Mouse (Mus musculus): ENCODE measurements around the gene Cps1. TPM values are rescaled to one million over a fixed set of nuclear protein-coding genes. Genes with fewer than 3 reads are reported as not detected.

Cps1 gene
- total and polyA plus RNA-seq, 3 experiments: 0.05 to 0.13 TPM; not detected in 1

GRCm38 (mm10) chr1:67267972-67268371, 145.1 kb downstream of the Cps1 start:
- Histone ChIP-seq H3K4me2 (ENCODE audit: insufficient read depth, low read depth, poor library complexity, severe bottlenecking) (no peak overlapping the region), H3K9me3 (replicated peaks; ENCODE audit: low read length) (no peaks in the 10 kb centered on the region), H3K36me3 (replicated peaks in 1 of 2; ENCODE audit: control insufficient read depth in 1 of 2, insufficient read depth in 1 of 2, low read length in 1 of 2) (no peaks in the 10 kb centered on the region), H3K79me2 (replicated peaks; ENCODE audit: control insufficient read depth, extremely low read depth, insufficient read depth, poor library complexity, severe bottlenecking) (no peaks in the 10 kb centered on the region), H3K27me3 (replicated peaks) (no peaks in the 10 kb centered on the region), H3K4me1 (ENCODE audit: control insufficient read depth in 1 of 2, insufficient read depth in 2 of 2) (peaks cover 0 to 3% of the 10 kb centered on the region in 2 experiments; a peak in 1 of 4 replicates), H3K9ac (ENCODE audit: insufficient read depth, low read depth) (no peak overlapping the region), H3K4me3 (replicated peaks in 1 of 3; ENCODE audit: low read depth in 2 of 3, low read length in 2 of 3, poor library complexity in 1 of 3) (no peak overlapping the region), H3K27ac (ENCODE audit: insufficient read depth, low read depth) (no peak overlapping the region)
- DNase-seq (ENCODE audit: extremely low read depth): no peak
- TF ChIP-seq ETS1 (conservative IDR thresholded peaks at IDR 0.05; ENCODE audit: low read depth, low read length) (no peak), ZNF384 (IDR thresholded peaks at IDR 0.05; ENCODE audit: low read depth, low read length) (no peak), ZC3H11A (IDR thresholded peaks at IDR 0.05; ENCODE audit: low read depth, low read length) (no peak), MYC (IDR thresholded peaks at IDR 0.05; ENCODE audit: low read depth, low read length) (no peak), MEF2A (IDR thresholded peaks at IDR 0.05; ENCODE audit: borderline replicate concordance, low read depth, low read length) (no peak), BHLHE40 (IDR thresholded peaks at IDR 0.05; ENCODE audit: low read depth, low read length) (no peak), CTCF (conservative IDR thresholded peaks at IDR 0.05 in 1 of 2, IDR thresholded peaks at IDR 0.05 in 1 of 2; ENCODE audit: low read depth in 2 of 2, low read length in 2 of 2) (no peak), TBP (conservative IDR thresholded peaks at IDR 0.05; ENCODE audit: low read depth, low read length) (no peak), RCOR1 (conservative IDR thresholded peaks at IDR 0.05; ENCODE audit: low read depth, low read length) (no peak), SIN3A (IDR thresholded peaks at IDR 0.05; ENCODE audit: low read length) (no peak), NRF1 (IDR thresholded peaks at IDR 0.05; ENCODE audit: low read depth, low read length) (no peak), CHD1 (IDR thresholded peaks at IDR 0.05; ENCODE audit: low read depth, low read length) (no peak), GABPA (IDR thresholded peaks at IDR 0.05; ENCODE audit: insufficient replicate concordance, low read depth, low read length) (no peak), ELF1 (IDR thresholded peaks at IDR 0.05; ENCODE audit: low read depth, low read length) (no peak), POLR2AphosphoS2 (IDR thresholded peaks at IDR 0.05; ENCODE audit: low read depth, low read length) (no peak), NELFE (IDR thresholded peaks at IDR 0.05; ENCODE audit: low read depth, low read length) (no peak), ZKSCAN1 (IDR thresholded peaks at IDR 0.05; ENCODE audit: borderline replicate concordance, low read depth, low read length) (no peak), RAD21 (IDR thresholded peaks at IDR 0.05; ENCODE audit: low read depth, low read length) (no peak)
- in situ Hi-C loops (cut with MboI; ENCODE audit: low pct_ligation_motif_present, low pct_unique_long_range_greater_than_20kb, low sequenced_read_pairs): no loop called here
- dilution Hi-C loops (cut with MboI; ENCODE audit: extremely low pct_ligation_motif_present, extremely low pct_unique_long_range_greater_than_20kb, low sequenced_read_pairs): no loop called here

DNA sequence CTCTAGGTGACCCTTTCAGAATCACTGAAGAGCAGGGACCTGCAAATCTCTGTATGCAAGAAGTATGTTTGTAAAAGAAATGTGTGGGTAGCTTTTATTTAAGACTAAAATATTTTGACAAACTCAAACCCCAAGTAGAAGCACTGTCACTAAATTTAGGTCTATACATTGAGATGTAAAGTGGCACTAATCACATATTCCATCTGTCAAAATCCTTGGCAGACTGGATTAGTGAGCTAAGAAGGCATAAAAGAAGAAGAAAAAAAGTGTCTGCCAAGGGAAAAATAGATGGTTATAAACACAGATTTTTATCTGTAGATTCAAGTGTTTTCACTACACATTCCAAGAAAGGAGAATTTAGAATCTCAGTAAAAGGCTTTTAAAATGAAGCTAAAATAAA, 145.6 kb downstream of the Cps1 start:
- TF ChIP-seq ZKSCAN1 (IDR thresholded peaks at IDR 0.05; ENCODE audit: borderline replicate concordance, low read depth, low read length): no peak
- no peak for TF ChIP-seq ETS1 (conservative IDR thresholded peaks at IDR 0.05; ENCODE audit: low read depth, low read length)
- no peak for TF ChIP-seq SIN3A (IDR thresholded peaks at IDR 0.05; ENCODE audit: low read length)
- no peak for TF ChIP-seq MAFK (IDR thresholded peaks at IDR 0.05; ENCODE audit: insufficient replicate concordance, low read length)
- no peak for TF ChIP-seq PAX5 (IDR thresholded peaks at IDR 0.05; ENCODE audit: low read length)
- TF ChIP-seq ELF1 (IDR thresholded peaks at IDR 0.05; ENCODE audit: low read depth, low read length): no peak
- no peak for TF ChIP-seq ZC3H11A (IDR thresholded peaks at IDR 0.05; ENCODE audit: low read depth, low read length)
- no peak for TF ChIP-seq E2F4 (IDR thresholded peaks at IDR 0.05; ENCODE audit: insufficient replicate concordance, low read depth, low read length)
- no peak for TF ChIP-seq JUN (IDR thresholded peaks at IDR 0.05; ENCODE audit: insufficient read depth, low read depth, low read length)
- TF ChIP-seq MYC (IDR thresholded peaks at IDR 0.05; ENCODE audit: low read depth, low read length): no peak
- no peak for TF ChIP-seq HCFC1 (IDR thresholded peaks at IDR 0.05; ENCODE audit: low read depth, low read length)
- TF ChIP-seq MAZ (IDR thresholded peaks at IDR 0.05; ENCODE audit: low read depth, low read length): no peak
- TF ChIP-seq SMC3 (IDR thresholded peaks at IDR 0.05; ENCODE audit: low read depth, low read length): no peak
- TF ChIP-seq MEF2A (IDR thresholded peaks at IDR 0.05; ENCODE audit: borderline replicate concordance, low read depth, low read length): no peak
- no peak for TF ChIP-seq JUND (conservative IDR thresholded peaks at IDR 0.05; ENCODE audit: low read depth, low read length)
- TF ChIP-seq IRF4 (IDR thresholded peaks at IDR 0.05; ENCODE audit: low read depth, low read length): no peak
- TF ChIP-seq UBTF (IDR thresholded peaks at IDR 0.05; ENCODE audit: low read depth, low read length): no peak
- TF ChIP-seq MAX (IDR thresholded peaks at IDR 0.05; ENCODE audit: low read length): no peak
- in situ Hi-C loops (cut with MboI; ENCODE audit: low pct_ligation_motif_present, low pct_unique_long_range_greater_than_20kb, low sequenced_read_pairs): no loop called here
- Histone ChIP-seq H3K36me3 (replicated peaks in 1 of 2; ENCODE audit: control insufficient read depth in 1 of 2, insufficient read depth in 1 of 2, low read length in 1 of 2) (no peaks in the 10 kb centered on the region), H3K27me3 (replicated peaks) (no peaks in the 10 kb centered on the region), H3K9ac (ENCODE audit: insufficient read depth, low read depth) (no peak overlapping the region), H3K79me2 (replicated peaks; ENCODE audit: control insufficient read depth, extremely low read depth, insufficient read depth, poor library complexity, severe bottlenecking) (no peaks in the 10 kb centered on the region), H3K4me3 (replicated peaks in 1 of 3; ENCODE audit: low read depth in 2 of 3, low read length in 2 of 3, poor library complexity in 1 of 3) (no peak overlapping the region), H3K4me1 (ENCODE audit: control insufficient read depth in 1 of 2, insufficient read depth in 2 of 2) (peaks cover 0 to 3% of the 10 kb centered on the region in 2 experiments; a peak in 1 of 4 replicates), H3K9me3 (replicated peaks; ENCODE audit: low read length) (no peaks in the 10 kb centered on the region), H3K4me2 (ENCODE audit: insufficient read depth, low read depth, poor library complexity, severe bottlenecking) (no peak overlapping the region), H3K27ac (ENCODE audit: insufficient read depth, low read depth) (no peak overlapping the region)
- DNase-seq (ENCODE audit: extremely low read depth): no peak
- dilution Hi-C loops (cut with MboI; ENCODE audit: extremely low pct_ligation_motif_present, extremely low pct_unique_long_range_greater_than_20kb, low sequenced_read_pairs): no loop called here

Measured in CH12.LX (cell line).